Mouse (Mus musculus): ENCODE measurements around the gene Tagap. TPM values are rescaled to one million over a fixed set of nuclear protein-coding genes. Genes with fewer than 3 reads are reported as not detected.

Gene Tagap
- polyA plus RNA-seq, 1 experiment = 0.40 TPM

DNA sequence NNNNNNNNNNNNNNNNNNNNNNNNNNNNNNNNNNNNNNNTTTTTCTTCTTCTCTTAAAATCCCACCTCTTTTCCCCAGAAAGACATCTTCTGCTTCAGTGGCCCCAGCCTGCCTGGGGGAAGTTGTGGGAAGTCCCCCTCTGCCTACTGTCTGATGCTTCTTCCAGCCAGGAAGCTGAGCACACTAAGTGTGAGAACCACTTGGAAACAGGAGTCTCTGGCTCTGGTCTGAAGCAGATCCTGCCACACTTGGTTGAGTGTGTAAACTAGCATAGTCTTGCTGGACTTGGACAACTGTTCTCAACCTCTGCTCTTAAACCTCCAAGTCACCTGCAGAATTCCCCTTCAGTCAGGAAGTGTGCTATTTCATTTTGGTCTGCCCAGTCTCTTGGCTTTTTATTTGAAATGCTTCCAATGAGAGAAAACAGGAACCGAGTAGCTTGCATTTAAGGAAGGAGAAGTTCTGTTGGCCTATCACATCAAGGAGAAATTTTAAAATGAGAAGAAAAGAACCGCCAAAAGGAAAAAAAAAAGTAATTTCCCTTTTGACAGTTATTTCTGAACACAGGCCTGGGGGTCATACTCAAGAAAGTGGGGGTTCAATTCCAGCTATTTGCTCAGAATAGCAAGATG is 11.1 kb upstream of the Tagap start:
- H3K36me3 ChIP-seq (ENCODE audit: control insufficient read depth, insufficient read depth, low read length) = no peaks in the 10 kb centered on the region
- no peak for TF ChIP-seq CTCF (IDR thresholded peaks at IDR 0.05; ENCODE audit: control insufficient read depth, insufficient read depth, insufficient replicate concordance, low read depth, low read length)
- no peak for TF ChIP-seq POLR2A (IDR thresholded peaks at IDR 0.05; ENCODE audit: control insufficient read depth, low read depth, low read length)
- no peak overlapping the region for H3K27ac ChIP-seq (ENCODE audit: control insufficient read depth, insufficient read depth, low read depth, low read length)
- no peaks in the 10 kb centered on the region for H3K4me1 ChIP-seq (ENCODE audit: control insufficient read depth, insufficient read depth, low read length)
- no peak overlapping the region for H3K4me3 ChIP-seq (ENCODE audit: control insufficient read depth, low read depth, low read length)
- no peaks in the 10 kb centered on the region for H3K27me3 ChIP-seq (ENCODE audit: control insufficient read depth, insufficient read depth, low read length)

DNA sequence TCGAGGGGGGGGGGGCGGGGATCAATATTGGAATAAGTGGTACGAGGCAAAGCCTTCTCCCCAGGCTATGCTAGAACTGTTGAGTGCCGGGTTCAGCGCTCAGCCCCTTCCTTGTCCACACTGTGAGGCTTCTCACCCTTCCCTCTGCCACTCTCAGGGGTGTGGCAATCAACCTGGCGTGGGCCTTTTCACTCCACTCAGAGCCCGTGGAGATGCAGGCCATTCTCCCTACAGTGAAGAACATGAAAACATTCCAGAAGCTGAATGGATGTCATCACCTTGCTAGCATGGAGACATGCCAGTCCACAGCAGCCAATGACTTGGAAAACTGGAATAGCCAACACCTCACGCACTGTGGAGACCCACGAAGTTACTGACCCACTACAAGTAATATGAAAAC is 10.0 kb upstream of the Tagap start:
- H3K4me1 ChIP-seq (ENCODE audit: control insufficient read depth, insufficient read depth, low read length) = no peaks in the 10 kb centered on the region
- TF ChIP-seq POLR2A (IDR thresholded peaks at IDR 0.05; ENCODE audit: control insufficient read depth, low read depth, low read length) = no peak
- TF ChIP-seq CTCF (IDR thresholded peaks at IDR 0.05; ENCODE audit: control insufficient read depth, insufficient read depth, insufficient replicate concordance, low read depth, low read length) = no peak
- H3K36me3 ChIP-seq (ENCODE audit: control insufficient read depth, insufficient read depth, low read length) = no peaks in the 10 kb centered on the region
- no peak overlapping the region for H3K4me3 ChIP-seq (ENCODE audit: control insufficient read depth, low read depth, low read length)
- H3K27ac ChIP-seq (ENCODE audit: control insufficient read depth, insufficient read depth, low read depth, low read length) = no peak overlapping the region
- no peaks in the 10 kb centered on the region for H3K27me3 ChIP-seq (ENCODE audit: control insufficient read depth, insufficient read depth, low read length)

DNA sequence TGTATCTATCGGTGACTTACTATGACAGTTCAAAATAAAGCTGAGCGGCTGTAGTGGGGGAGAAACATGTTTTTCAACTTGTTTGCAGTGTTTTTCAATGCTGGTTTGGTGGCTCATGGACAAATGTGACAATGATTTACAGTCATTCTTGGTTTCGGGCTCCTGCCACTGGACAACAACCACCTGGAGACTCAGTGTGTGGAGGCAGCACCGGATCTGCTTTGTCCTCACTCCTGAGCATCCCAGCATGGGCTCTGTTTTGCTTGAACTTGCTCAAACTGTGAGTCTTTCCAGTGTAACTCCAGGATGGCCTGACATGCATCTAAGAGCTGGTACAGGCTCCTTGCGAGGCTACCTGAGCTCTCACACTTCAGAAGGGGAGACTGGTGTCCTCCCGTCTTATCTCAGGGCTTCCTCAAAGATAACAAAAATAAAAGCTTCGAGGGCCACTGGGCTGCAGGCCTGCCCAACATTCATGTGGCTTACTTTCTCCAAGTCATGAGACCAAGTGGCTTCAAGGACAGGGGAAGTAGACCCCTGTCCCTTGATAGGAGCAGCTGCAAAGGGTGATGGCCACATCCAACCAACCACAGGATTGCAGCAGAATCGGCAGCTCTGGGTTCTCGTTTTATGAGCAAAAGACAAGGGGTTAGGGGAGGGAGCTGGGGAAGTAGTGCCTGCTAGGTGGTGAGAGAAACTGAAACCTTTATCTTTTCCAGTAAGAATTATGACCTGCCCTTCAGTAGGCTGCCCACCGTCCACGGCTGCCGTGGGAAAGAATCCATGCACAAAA is 8.8 kb upstream of the Tagap start:
- Histone ChIP-seq H3K4me3 (ENCODE audit: control insufficient read depth, low read depth, low read length) (no peak overlapping the region), H3K27me3 (ENCODE audit: control insufficient read depth, insufficient read depth, low read length) (no peaks in the 10 kb centered on the region), H3K4me1 (ENCODE audit: control insufficient read depth, insufficient read depth, low read length) (no peaks in the 10 kb centered on the region), H3K36me3 (ENCODE audit: control insufficient read depth, insufficient read depth, low read length) (no peaks in the 10 kb centered on the region), H3K27ac (ENCODE audit: control insufficient read depth, insufficient read depth, low read depth, low read length) (no peak overlapping the region)
- no peak for TF ChIP-seq CTCF (IDR thresholded peaks at IDR 0.05; ENCODE audit: control insufficient read depth, insufficient read depth, insufficient replicate concordance, low read depth, low read length)
- no peak for TF ChIP-seq POLR2A (IDR thresholded peaks at IDR 0.05; ENCODE audit: control insufficient read depth, low read depth, low read length)

- Histone ChIP-seq H3K27ac (ENCODE audit: control insufficient read depth, insufficient read depth, low read depth, low read length) (no peak overlapping the region), H3K4me3 (ENCODE audit: control insufficient read depth, low read depth, low read length) (no peak overlapping the region), H3K36me3 (ENCODE audit: control insufficient read depth, insufficient read depth, low read length) (no peaks in the 10 kb centered on the region), H3K27me3 (ENCODE audit: control insufficient read depth, insufficient read depth, low read length) (no peaks in the 10 kb centered on the region), H3K4me1 (ENCODE audit: control insufficient read depth, insufficient read depth, low read length) (no peaks in the 10 kb centered on the region)
- TF ChIP-seq CTCF (IDR thresholded peaks at IDR 0.05; ENCODE audit: control insufficient read depth, insufficient read depth, insufficient replicate concordance, low read depth, low read length) (no peak), POLR2A (IDR thresholded peaks at IDR 0.05; ENCODE audit: control insufficient read depth, low read depth, low read length) (no peak)
Observed at GRCm38 (mm10) chr17:7918355-7918754, 7.4 kb upstream of the Tagap start.

DNA sequence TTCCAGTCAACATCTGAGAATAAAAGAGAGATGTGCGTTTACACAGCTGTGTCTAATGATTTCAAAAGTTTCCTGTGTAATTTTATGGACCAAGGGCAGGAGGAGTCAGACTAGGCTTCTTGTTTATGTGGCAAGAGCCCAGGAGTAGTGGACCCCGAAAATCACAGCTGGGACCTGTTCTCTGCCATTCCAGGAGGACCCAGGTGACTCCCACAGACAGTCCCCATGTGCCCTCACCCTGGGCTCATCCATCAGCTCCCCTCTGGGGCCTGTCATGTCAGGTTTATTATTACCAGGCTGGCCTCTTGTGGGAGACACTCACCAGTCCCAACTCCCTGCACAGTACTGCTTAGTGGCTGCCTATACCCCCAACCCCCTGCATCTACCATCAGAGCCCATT is 6.6 kb upstream of the Tagap start:
- no peak overlapping the region for H3K4me3 ChIP-seq (ENCODE audit: control insufficient read depth, low read depth, low read length)
- no peaks in the 10 kb centered on the region for H3K36me3 ChIP-seq (ENCODE audit: control insufficient read depth, insufficient read depth, low read length)
- H3K27ac ChIP-seq (ENCODE audit: control insufficient read depth, insufficient read depth, low read depth, low read length) = no peak overlapping the region
- TF ChIP-seq CTCF (IDR thresholded peaks at IDR 0.05; ENCODE audit: control insufficient read depth, insufficient read depth, insufficient replicate concordance, low read depth, low read length) = no peak
- H3K4me1 ChIP-seq (ENCODE audit: control insufficient read depth, insufficient read depth, low read length) = no peaks in the 10 kb centered on the region
- no peaks in the 10 kb centered on the region for H3K27me3 ChIP-seq (ENCODE audit: control insufficient read depth, insufficient read depth, low read length)

GRCm38 (mm10) chr17:7922564-7922963 is 3.2 kb upstream of the Tagap start:
- TF ChIP-seq CTCF (IDR thresholded peaks at IDR 0.05; ENCODE audit: control insufficient read depth, insufficient read depth, insufficient replicate concordance, low read depth, low read length) (no peak), POLR2A (IDR thresholded peaks at IDR 0.05; ENCODE audit: control insufficient read depth, low read depth, low read length) (no peak)
- Histone ChIP-seq H3K27ac (ENCODE audit: control insufficient read depth, insufficient read depth, low read depth, low read length) (no peak overlapping the region), H3K4me1 (ENCODE audit: control insufficient read depth, insufficient read depth, low read length) (no peaks in the 10 kb centered on the region), H3K36me3 (ENCODE audit: control insufficient read depth, insufficient read depth, low read length) (no peaks in the 10 kb centered on the region), H3K4me3 (ENCODE audit: control insufficient read depth, low read depth, low read length) (no peak overlapping the region), H3K27me3 (ENCODE audit: control insufficient read depth, insufficient read depth, low read length) (no peaks in the 10 kb centered on the region)

GRCm38 (mm10) chr17:7924185-7924725 is 1.5 kb upstream of the Tagap start:
- no peak for TF ChIP-seq POLR2A (IDR thresholded peaks at IDR 0.05; ENCODE audit: control insufficient read depth, low read depth, low read length)
- no peak for TF ChIP-seq CTCF (IDR thresholded peaks at IDR 0.05; ENCODE audit: control insufficient read depth, insufficient read depth, insufficient replicate concordance, low read depth, low read length)
- Histone ChIP-seq H3K27ac (ENCODE audit: control insufficient read depth, insufficient read depth, low read depth, low read length) (no peak overlapping the region), H3K4me3 (ENCODE audit: control insufficient read depth, low read depth, low read length) (no peak overlapping the region), H3K36me3 (ENCODE audit: control insufficient read depth, insufficient read depth, low read length) (no peaks in the 10 kb centered on the region), H3K27me3 (ENCODE audit: control insufficient read depth, insufficient read depth, low read length) (no peaks in the 10 kb centered on the region), H3K4me1 (ENCODE audit: control insufficient read depth, insufficient read depth, low read length) (peaks cover 6% of the 10 kb centered on the region)
